Mouse (Mus musculus) thymus, adult 2 months (tissue): ENCODE data around the gene Mob2. TPM values are rescaled to one million over a fixed set of nuclear protein-coding genes. Genes with fewer than 3 reads are reported as not detected.

ENCODE experiments used
- DNase-seq: peaks from one replicate; pipeline ENCODE4 v3.0.0; 2021
- H3K27ac ChIP-seq: fragments of 200-500 bp; 2 replicates; pipeline ENCODE4 v1.5.1; 2012; ENCODE audit warnings: low read length, control low read depth; ENCODE audit not compliant: control insufficient read depth, insufficient read depth
- H3K27me3 ChIP-seq: fragments of 200-500 bp; 2 replicates; pipeline ENCODE4 v1.6.1; 2012; ENCODE audit warnings: mild to moderate bottlenecking, low read length, moderate library complexity, mixed read lengths; ENCODE audit not compliant: control insufficient read depth, insufficient read depth
- H3K36me3 ChIP-seq: fragments of 200-500 bp; 2 replicates; pipeline ENCODE4 v1.6.1; 2012; ENCODE audit warnings: mild to moderate bottlenecking, low read length, moderate library complexity; ENCODE audit not compliant: control insufficient read depth, insufficient read depth
- H3K4me1 ChIP-seq: fragments of 200-500 bp; replicated peaks from 2 replicates; pipeline ENCODE4 v1.6.1; 2012; ENCODE audit warnings: low read length; ENCODE audit not compliant: control insufficient read depth, insufficient read depth
- H3K4me3 ChIP-seq: fragments of 200-500 bp; 2 replicates; pipeline ENCODE4 v1.5.1; 2012; ENCODE audit warnings: mild to moderate bottlenecking, low read length, control low read depth, moderate library complexity; ENCODE audit not compliant: control insufficient read depth, insufficient read depth
- CTCF ChIP-seq: fragments of 200-500 bp; IDR thresholded peaks from 2 replicates; pipeline ENCODE4 v1.5.1; 2012; ENCODE audit warnings: mild to moderate bottlenecking, control low read depth, low read length, moderate library complexity, borderline replicate concordance; ENCODE audit not compliant: control insufficient read depth, poor library complexity, insufficient read depth; ENCODE audit errors: extremely low read depth
- POLR2A ChIP-seq: fragments of 200-500 bp; IDR thresholded peaks from 2 replicates; pipeline ENCODE4 v1.6.1; 2012; ENCODE audit warnings: mild to moderate bottlenecking, low read length, control low read depth, moderate library complexity; ENCODE audit not compliant: control insufficient read depth, poor library complexity, insufficient read depth; ENCODE audit errors: extremely low read depth
- WGBS: fragments of 180-500 bp; shearing (Covaris S2); methylation state at CpG from one replicate; pipeline ENCODE4 v1.1.7; 2018; 5-methylcytosine and 5-hydroxymethylcytosine counted together
- polyA plus RNA-seq: library from polyadenylated mRNA; depleted of rRNA; stranded (reverse); fragments of >200 nt; gene quantifications from 2 replicates; pipeline ENCODE4 v1.2.3, GENCODE M21; 2012; rRNA removed

The Mob2 gene
- 62.6 and 73.5 TPM in 2 replicates for polyA plus RNA-seq

DNA sequence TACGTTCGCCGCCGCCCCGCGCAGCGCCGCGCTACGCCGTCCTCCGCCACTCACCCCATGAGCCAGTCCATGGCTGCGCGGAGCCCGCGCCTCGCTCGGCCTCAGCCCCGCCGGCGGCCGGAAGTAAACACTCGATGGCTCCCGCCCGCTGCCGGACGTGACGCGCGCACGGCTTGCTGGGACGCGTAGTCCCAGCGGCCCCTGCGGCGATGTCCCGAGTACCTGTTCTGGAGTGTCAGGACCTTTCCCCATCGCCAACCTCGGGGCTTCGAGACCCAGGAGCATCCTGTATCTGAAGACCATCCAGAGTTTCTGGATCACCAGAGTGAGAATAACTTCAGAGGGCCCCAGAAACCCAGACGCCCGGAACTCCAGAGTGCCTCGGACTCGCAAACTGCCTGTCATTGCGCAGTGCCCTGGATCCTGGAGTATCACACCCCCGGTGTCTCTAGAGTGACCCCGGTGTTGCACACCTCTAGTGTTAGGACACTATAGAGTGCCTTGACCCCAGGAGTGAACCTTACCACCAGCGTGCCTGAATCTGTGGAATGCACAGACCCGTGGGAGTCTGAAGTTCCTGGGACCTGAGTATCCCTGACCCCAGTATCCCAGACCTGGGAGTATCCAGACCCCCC, at the start of gene Mob2:
Mob2 (minus strand) TSS at position 135 of the 635 bp plus-strand sequence.
- H3K4me1 ChIP-seq, result peaks cover 24% of the 10 kb centered on the region
- no peak for TF ChIP-seq CTCF
- peak; percentile 91 for TF ChIP-seq POLR2A
- under 1% methylated on average over 49 of the region's 49 CpGs for WGBS
- no peaks in the 10 kb centered on the region for H3K36me3 ChIP-seq
- DNase-seq, result peak; percentile 88
- no peak within 1 kb of the TSS for H3K27ac ChIP-seq
- H3K4me3 ChIP-seq, result peak within 1 kb of the TSS; percentile 64
- no peaks in the 10 kb centered on the region for H3K27me3 ChIP-seq

GRCm38 (mm10) chr7:142104747-142105146, 43.9 kb upstream of the Mob2 start:
- no peak for TF ChIP-seq POLR2A
- H3K36me3 ChIP-seq, result no peaks in the 10 kb centered on the region
- H3K4me3 ChIP-seq, result no peak overlapping the region
- WGBS, result 50% methylated on average over 5 of the region's 5 CpGs
- no peak for DNase-seq
- H3K27me3 ChIP-seq, result no peaks in the 10 kb centered on the region
- no peak overlapping the region for H3K27ac ChIP-seq
- H3K4me1 ChIP-seq, result no peaks in the 10 kb centered on the region

DNA sequence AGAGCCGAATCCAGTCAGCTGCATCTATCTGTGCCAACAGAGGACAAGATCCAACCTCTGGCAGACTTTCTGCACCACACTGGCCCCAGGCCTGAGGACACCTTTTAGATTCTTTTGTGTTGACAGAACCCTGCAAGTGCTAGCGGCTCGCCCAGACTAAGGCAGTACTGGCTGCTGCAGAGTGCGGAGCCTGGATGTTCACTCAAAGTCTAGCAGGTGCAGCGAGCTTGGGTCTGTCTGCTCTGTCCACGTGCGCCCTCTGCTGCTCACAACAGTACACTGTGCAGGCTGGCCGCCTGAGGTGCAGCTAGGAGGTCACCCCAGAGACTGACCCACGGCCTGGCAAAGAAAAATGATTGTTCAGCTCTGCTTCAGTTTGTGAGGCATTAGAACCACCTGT, 36.9 kb upstream of the Mob2 start:
- no peak overlapping the region for H3K27ac ChIP-seq
- no peaks in the 10 kb centered on the region for H3K36me3 ChIP-seq
- no peak for TF ChIP-seq POLR2A
- TF ChIP-seq CTCF, result peak; percentile 84
- no peak overlapping the region for H3K4me3 ChIP-seq
- peak; percentile 72 for DNase-seq
- WGBS, result 9% methylated on average over 9 of the region's 9 CpGs
- peaks cover 17% of the 10 kb centered on the region for H3K27me3 ChIP-seq
- peaks cover 16% of the 10 kb centered on the region for H3K4me1 ChIP-seq

DNA sequence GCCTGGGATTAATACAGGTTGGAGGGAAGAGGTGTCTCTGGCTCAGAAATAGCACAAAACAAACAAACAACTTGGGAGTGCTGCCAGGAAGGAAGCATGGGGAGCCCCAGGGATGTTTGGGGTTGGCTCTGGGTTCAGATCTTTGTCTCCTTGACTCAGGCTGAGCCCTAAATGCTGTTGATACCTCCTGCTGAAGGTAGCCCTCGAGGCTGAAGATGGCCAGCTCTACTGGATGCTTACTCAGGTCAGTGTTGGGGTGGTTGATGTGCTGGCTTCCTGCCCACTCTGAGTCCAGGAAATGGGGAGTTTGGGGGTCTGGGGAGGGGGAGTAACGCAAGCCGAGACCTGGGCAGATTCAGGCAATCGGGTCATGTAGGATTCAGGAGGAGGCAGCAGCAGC, 35.8 kb upstream of the Mob2 start:
- H3K4me1 ChIP-seq, result peaks cover 16% of the 10 kb centered on the region
- peaks cover 17% of the 10 kb centered on the region for H3K27me3 ChIP-seq
- H3K4me3 ChIP-seq, result no peak overlapping the region
- TF ChIP-seq CTCF (no peak), POLR2A (no peak)
- DNase-seq, result no peak
- H3K27ac ChIP-seq, result no peak overlapping the region
- whole genome bisulfite sequencing, result 62% methylated on average over 4 of the region's 4 CpGs
- no peaks in the 10 kb centered on the region for H3K36me3 ChIP-seq

DNA sequence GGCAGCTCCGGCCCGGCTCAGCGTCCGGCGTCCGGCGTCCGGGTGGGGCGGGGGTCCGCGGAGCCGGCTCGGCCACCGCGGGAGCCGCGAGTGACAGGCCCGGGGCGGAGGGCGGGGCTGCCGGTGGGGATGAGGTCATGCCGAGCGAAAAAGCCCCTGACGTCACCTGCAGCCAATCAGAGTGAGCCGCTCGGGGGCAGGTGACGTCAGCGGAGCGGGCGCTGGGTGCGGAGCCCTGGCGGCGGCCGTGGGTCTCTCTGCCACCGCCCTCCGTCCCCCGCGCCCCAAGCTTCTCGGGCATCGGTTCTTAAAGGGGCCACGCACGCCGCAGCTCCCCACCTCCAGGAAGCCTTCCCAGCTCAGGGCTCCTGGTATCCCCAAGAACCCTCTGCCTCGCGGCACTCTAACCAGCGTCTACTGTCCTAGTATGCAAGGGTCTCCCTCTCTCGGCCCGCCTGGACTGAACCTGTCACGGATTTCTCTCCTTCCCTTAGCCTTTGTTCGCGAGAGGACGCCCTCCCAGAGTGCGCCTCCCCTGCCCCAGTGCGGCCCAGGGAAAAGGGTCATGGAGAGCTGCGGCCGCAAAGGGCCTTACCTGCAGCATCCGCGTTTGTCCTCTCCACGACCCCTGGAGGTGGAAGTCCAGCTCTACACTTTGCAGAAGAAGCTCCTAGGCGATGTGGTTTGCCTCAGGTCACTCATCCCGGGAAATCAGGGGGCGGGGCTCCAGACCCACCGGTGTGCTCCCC, 34.5 kb upstream of the Mob2 start, which contains the start of gene Dusp8:
Dusp8 (minus strand) TSS at position 661 of the 749 bp plus-strand sequence.
- DNase-seq, result peak; percentile 86
- Histone ChIP-seq H3K27ac (no peak within 1 kb of the TSS), H3K4me3 (peak within 1 kb of the TSS; percentile 52), H3K27me3 (peaks cover 17% of the 10 kb centered on the region), H3K36me3 (no peaks in the 10 kb centered on the region), H3K4me1 (peaks cover 16% of the 10 kb centered on the region)
- no peak for TF ChIP-seq POLR2A
- peak; percentile 63; the same call in 1 of the 2 replicates for TF ChIP-seq CTCF
- 1% methylated on average over 62 of the region's 63 CpGs for WGBS

DNA sequence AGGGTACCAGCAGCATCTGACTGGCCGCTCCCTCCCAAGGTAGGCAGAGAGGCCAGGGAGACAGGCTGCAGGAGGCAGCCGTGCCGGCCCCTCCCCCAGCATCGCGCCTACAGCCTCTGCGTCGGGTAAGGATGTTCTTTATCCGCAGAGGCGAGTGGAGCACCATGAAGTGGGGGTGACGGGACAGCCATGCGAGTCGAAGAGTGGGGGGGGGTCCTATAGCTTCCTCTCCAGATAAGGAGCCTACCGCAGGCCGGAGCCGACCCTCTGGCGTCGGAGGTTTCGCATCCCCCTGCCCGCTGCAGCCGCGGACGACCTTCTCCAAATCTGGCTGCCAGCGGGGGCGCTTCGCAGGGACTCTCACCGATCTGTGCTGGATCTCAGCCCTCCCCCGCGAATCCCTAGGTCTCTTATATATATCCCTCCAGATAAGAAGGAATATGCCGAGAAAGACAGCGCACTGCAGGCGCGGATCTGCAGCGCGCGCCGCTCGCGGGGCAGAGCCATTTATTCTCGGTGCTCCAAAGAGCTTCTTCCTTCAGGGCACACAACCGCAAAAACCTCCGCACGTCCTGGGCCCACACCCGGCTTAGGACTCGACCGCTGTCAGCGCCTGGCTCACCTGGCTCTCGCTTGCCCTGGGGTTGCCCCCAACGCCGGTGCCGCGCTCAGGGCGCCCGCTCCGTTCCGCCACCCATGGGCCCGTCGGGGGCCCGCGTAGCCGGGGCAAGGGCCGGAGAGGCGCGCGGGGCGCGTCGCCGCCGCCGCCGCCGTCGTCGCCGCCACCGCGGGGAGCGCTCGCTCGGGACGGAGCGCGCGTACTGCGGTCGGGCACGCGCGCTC, 33.7 kb upstream of the Mob2 start:
- H3K27me3 ChIP-seq, result peaks cover 17% of the 10 kb centered on the region
- H3K36me3 ChIP-seq, result no peaks in the 10 kb centered on the region
- H3K4me1 ChIP-seq, result peaks cover 16% of the 10 kb centered on the region
- peak; percentile 9 for DNase-seq
- H3K4me3 ChIP-seq, result peak overlapping the region; percentile 42
- no peak for TF ChIP-seq CTCF
- TF ChIP-seq POLR2A, result no peak
- 4% methylated on average over 89 of the region's 89 CpGs for WGBS
- H3K27ac ChIP-seq, result no peak overlapping the region
